Mouse (Mus musculus): ENCODE measurements around the gene Gbp9. TPM values are rescaled to one million over a fixed set of nuclear protein-coding genes. Genes with fewer than 3 reads are reported as not detected.
"Not testable (repeated sequence)": the region's sequence is repeated elsewhere in the genome, so short reads cannot be mapped to it uniquely, and the experiment has no call there.

The Gbp9 gene
- polyA plus RNA-seq, 1 experiment from 2014 or later, result 1.4 TPM

GRCm38 (mm10) chr5:105053471-105054169, 85.7 kb downstream of the Gbp9 start:
- ATAC-seq (ENCODE audit: low FRiP score), result not testable (repeated sequence)

DNA sequence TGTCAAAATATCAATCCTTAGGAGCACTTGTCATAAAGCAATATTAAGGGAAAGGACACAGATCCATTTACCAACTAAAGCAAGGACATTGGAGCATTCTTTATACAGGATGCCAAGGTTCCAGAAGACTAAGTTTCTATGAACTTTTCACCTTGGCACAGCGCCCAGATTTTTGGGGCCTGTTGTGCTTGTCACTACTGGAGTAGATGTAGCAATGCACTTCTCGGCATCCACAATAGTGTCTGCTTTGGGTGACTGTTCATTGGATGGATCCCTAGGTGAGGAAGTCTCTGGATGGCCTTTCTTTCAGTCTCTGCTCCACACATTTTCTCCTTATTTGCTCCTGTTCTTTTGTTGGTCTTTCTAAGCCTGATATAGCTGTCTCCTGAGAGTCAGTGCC, 107.0 kb downstream of the Gbp9 start:
- 0 out of 2 replicates have a peak, but pooled peaks cover 2% of the 10 kb centered on the region for H3K9me3 ChIP-seq (replicated peaks)
- no peaks in the 10 kb centered on the region for H3K27me3 ChIP-seq (replicated peaks)
- 89% methylated on average over 2 of the region's 2 CpGs for WGBS
- no peaks in the 10 kb centered on the region for H3K4me1 ChIP-seq
- no peak for ATAC-seq (ENCODE audit: low FRiP score)
- no peak overlapping the region for H3K9ac ChIP-seq (replicated peaks)
- H3K36me3 ChIP-seq, result no peaks in the 10 kb centered on the region
- H3K27ac ChIP-seq (replicated peaks), result no peak overlapping the region
- H3K4me2 ChIP-seq, result no peak overlapping the region
- no peak overlapping the region for H3K4me3 ChIP-seq (replicated peaks)

More at GRCm38 (mm10) chr5:105053471-105054169, 85.7 kb downstream of the Gbp9 start:
- not testable (repeated sequence) for H3K4me1 ChIP-seq; H3K27ac ChIP-seq (replicated peaks); H3K36me3 ChIP-seq; H3K9me3 ChIP-seq (replicated peaks); H3K4me2 ChIP-seq; H3K9ac ChIP-seq (replicated peaks); H3K27me3 ChIP-seq (replicated peaks); H3K4me3 ChIP-seq (replicated peaks)
- 76% methylated on average over 1 of the region's 1 CpGs for WGBS

Other genes starting within 250 kb of the Gbp9 start
- 0.40 and 2.5 TPM in 2 replicates for gene Abcg3, start 156.8 kb downstream of the Gbp9 start, polyA plus RNA-seq (2015; fragmentation: Nextera tagmentation; extraction: Ambion mirVana)
- 0.41 and 5.2 TPM in 2 replicates for gene Gbp8, start within 50 bp of the Gbp9 start, polyA plus RNA-seq (2015; fragmentation: Nextera tagmentation; extraction: Ambion mirVana)
- 2.2 and 7.4 TPM in 2 replicates for gene Gbp4, start within 50 bp of the Gbp9 start, polyA plus RNA-seq (2015; fragmentation: Nextera tagmentation; extraction: Ambion mirVana)
- gene Gbp10, start 100.0 kb upstream of the Gbp9 start, polyA plus RNA-seq (2015; fragmentation: Nextera tagmentation; extraction: Ambion mirVana), result 1.6 and 1.8 TPM in 2 replicates
- 0.24 and 0.51 TPM in 2 replicates for gene Gm43302, start 154.2 kb upstream of the Gbp9 start, polyA plus RNA-seq (2015; fragmentation: Nextera tagmentation; extraction: Ambion mirVana)
- gene Gbp6, start 154.2 kb upstream of the Gbp9 start, polyA plus RNA-seq (2015; fragmentation: Nextera tagmentation; extraction: Ambion mirVana), result 2.8 and 5.2 TPM in 2 replicates

All from neural tube, embryonic 15.5 days (tissue).